Mouse (Mus musculus): ENCODE results near the gene Acaa1a.

Gene Acaa1a

DNA sequence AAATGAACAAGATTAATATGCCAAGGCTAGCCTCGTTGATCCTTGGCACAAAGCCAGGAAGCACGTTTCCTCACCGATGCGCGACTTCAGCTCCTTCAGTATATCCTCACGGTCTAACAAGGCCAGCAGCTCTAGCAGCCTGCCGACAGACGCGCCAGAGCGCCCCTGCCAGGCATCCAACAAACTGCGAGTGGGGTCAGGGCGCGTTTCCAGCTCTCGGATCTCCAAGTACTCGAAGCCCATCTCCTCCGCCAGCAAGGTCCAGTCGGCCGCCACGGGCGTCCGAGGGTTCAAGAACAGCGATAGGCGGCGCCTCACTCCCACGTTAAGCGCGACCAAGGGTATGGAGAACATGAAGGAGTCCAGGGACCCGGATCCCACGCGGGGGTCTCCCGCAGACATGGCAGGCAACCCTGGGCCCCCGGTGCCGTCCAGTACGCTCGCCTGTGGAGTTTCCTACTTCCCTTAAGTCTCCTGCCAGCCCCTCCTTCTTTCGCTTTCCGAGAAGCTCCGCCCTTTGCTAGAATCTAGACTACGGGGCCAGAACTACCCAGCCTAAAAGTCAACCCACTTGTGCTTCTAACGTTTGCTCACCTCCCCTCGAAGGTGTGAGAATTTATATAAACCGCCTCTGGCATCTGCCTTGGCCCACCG is at the start of gene Acaa1a:
Gene Acaa1a, plus strand, starts transcription at position 119 of the 654 bp plus-strand sequence.
- DNase-seq (ENCODE audit: inconsistent ontology term), result peak; percentile 68

DNA sequence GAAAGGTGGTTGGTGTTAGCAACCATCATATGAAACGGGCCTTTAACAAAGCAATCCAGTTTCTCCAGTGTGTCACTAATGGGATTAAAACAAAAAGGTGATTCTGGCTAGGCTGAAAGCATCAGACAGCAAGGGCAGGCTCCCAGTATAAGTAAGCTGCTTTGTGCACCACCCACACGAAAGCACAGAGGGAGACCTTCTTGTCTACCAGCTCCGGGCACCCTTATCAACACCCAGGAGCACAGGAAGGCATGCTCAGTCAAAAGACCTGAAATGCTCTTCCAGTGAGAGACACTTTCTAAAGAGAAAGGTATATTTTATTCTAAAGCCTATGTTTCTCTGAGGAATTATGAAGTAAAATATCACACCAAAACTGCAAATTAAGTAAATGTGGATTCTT is 48.7 kb upstream of the Acaa1a start:
- no peak for DNase-seq (ENCODE audit: inconsistent ontology term)

DNA sequence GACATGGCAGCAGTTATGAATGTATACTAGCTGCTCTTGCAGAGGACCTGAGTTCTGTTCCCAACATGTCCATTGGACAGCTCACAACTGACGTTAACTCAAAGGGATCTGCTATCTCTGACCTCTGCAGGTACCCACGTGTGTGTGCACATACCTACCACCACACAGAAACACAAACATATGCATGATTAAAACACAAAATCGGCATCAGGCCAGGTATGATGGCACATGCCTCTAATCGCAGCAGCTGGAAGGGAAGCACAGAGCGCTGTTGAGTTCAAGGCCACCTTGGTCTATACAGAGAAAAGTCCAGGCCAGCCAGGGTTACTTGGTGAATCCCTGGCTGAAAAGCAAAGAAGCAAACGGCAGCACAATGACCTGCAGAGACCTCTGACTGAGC is 41.8 kb upstream of the Acaa1a start:
- DNase-seq (ENCODE audit: inconsistent ontology term), result no peak

DNA sequence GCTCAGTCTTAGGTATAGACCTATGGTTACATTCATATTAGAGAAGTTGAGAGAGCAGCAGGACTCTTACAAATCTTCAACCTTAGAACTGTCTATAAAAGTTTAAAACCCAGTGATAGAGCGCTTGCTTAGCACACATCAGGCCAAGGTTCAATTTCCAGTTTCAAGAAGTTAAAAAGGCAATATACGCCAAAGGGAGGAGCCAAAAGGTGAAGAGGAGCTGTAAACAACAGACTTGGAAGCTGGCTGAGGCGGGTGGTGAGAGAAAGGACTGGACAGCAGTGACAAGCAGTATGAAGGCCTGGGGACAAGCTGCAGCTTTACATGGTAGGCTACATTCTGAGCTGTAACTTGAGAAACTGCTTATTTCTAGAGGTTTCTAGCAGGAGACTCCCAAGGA is 40.9 kb upstream of the Acaa1a start:
- DNase-seq (ENCODE audit: inconsistent ontology term), result no peak

DNA sequence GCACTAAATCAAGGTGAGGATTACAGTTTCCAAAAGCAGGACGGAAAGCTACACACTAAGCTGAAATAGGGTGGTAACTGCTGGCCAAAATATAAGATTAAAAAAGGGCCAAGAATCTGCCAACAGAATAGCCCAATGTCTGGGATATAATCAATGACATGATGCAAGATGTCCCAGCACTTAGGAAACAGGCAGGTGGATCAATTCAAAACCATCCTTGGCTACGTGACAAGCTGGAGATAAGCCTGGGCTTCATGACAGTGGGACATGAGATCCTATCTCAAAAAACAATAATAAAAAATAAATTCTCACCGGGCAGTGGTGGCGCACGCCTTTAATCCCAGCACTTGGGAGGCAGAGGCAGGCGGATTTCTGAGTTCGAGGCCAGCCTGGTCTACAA is 33.6 kb upstream of the Acaa1a start:
- no peak for DNase-seq (ENCODE audit: inconsistent ontology term)

DNA sequence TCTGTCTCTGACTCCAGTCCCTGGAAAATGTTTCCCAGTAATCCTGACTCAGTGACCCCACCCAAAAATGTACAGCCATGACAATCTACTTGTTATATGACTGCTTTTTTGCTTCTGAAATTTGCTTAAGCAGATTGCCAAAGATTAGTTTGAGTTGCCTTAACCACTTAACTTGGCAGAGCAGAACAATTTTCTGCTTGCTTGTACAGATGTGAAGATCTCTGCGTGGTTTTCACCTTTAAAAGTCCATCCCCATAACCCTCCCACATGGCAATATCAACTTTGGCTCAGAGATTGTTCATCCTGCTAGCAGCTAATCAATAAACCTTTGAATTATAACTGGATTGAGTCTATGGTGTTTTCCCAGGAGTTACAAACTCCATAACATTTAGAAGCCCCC is 30.4 kb upstream of the Acaa1a start:
- no peak for DNase-seq (ENCODE audit: inconsistent ontology term)

DNA sequence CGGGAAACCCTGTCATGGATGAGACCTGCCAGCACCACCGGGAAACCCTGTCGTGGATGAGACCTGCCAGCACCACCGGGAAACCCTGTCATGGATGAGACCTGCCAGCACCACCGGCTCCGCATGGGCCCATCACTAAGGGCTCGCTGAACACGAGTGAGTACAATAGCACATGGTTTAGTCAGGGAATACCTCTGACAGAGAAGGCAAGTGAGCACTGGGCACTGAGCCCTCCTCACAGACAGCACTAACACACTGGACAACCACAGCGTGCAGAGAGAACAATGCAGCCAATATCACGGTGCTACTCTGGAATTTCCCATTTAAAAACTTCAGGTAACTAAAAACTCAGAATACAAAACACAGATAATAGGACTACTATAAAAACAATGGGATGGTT is 26.4 kb upstream of the Acaa1a start:
- no peak for DNase-seq (ENCODE audit: inconsistent ontology term)

DNA sequence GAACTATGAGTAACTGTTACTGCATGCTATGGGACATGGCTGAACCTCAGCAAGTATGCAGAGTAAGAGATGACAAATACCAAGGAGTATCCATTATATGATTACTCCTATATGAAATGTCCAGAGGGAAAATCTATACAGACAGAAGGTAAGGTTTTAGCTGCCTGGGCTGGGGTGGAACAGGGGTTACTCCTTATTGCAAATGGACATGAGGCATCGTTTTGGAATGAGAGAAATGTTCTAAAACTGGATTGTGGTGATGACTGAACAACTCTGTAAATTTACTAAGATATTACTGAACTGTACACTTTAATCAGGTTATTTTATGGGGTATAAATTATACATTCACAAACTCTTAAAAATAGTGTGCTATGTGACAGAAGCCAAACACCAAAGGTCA is 20.6 kb upstream of the Acaa1a start:
- DNase-seq (ENCODE audit: inconsistent ontology term), result no peak

DNA sequence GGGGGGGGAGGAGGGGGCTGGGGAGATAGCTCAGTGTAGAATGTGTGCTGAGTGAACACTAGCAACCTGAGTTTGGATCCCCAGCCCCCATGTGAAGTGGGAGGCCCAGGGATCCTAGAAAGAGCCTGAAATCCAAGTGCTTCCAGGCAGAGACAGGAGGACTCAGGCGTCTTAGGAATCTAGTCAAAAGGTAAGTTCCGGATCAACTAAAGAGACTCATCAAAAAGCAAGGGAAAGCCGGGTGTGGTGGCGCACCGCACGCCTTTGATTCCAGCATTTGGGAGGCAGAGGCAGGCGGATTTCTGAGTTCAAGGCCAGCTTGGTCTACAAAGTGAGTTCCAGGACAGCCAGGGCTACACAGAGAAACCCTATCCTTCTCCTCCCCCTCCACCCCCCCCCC is 19.0 kb upstream of the Acaa1a start:
- DNase-seq (ENCODE audit: inconsistent ontology term), result no peak

DNA sequence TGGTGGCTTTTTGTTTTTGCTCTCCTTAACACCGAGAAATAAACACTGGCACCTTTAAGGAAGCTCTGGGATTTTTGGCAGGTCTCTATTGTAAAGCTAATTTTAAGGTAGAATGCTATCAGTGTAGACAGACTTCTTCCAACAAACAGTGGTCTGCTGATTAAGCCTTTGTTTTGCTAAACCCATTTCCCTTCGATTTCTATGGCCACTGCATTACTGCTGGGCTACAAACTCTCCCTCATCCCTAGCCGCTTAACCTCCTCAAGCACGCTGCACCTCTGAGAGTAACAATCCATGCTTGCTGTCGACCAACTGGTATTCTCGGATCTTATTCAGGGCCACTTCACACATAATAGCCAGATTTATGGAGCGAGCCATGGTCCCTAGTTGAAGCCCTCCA is 18.5 kb upstream of the Acaa1a start:
- DNase-seq (ENCODE audit: inconsistent ontology term), result no peak

DNA sequence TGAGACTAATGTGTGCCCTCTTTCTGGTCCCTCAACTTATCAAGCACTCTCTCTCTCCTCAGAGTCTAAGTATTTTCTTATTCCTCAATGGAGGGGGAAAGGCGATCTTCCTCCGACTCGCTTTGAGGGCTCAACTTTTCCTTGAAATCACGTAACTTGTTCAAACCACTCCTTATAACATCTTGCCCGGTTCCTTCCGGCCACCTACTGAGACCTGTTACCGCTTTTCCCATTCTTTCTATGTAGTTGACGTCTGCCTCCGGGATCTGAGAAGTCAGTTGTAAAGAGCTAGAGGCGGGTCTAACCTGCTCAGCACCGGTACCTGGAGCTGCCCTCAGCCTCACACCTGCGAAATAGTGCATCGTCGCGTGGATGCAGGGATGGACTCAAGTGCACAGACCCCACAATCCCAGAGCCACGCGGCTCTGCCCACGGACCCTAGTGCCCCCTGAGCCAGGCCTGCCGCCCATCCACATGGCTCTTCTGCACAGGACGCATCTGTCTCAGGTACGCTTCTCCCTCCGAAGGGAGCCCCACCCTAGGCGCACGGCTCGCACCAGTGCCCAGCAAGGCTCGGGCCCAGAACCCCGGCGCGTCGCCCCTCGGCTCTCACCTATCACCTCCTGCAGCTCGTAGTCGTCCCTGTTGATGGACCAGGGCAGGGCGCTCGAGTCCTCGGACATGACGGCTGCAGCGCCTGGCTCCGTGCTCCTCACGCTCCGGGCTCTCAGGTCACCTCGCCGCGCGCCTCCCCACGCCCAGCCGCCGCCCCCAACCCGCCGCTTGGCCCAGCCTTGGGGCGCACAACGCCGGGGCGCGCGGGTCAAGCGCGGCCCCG is 17.9 kb upstream of the Acaa1a start:
- no peak for DNase-seq (ENCODE audit: inconsistent ontology term)

DNA sequence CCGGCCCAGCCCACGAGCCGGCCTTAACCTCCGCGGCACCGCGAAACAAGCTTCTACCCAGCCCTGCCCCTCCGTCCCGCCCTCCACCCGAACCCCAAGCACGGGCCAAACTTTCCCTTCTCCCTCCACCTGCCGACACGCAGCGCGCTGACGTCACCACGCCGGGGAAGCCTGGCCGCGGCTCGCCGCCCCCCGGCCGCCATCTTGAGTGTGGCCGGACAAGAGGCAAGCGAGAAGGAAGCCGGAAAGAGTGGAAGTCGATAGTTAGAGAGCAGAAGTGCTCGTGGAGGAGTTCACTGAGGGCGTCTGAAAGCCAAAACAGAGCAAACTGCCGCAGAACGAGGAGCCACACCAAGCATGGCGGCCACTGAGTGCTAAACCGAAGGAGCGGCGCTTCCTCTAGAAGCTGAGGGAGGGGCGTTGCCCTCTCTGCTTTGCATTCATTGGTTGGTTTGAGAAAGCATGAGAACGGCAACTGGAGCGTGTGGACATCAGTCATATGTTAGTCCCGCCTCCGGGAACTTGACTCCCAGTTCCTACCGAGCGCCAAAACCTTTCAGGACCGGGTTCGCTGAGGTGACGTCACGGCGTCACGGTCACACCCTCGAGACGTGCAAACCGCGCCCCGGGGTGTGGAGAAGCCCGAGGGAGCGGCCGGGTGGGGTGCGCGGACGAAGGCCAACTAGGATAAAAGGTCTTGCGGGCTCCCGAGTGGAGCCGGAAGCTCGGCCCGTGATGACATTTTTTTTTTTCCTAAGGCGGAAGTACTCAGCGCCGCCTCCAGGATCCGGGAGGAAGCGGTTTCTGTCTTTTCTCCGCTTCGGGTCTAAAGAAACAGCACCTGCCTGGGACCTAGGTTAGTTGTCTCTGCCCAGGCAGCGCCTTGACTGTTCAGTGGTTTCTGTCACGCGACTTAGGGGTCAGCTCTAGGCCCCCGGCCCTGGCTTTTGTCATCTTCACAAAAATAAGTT is 16.9 kb upstream of the Acaa1a start, which contains the start of gene Oxsr1:
Gene Oxsr1, minus strand, starts transcription at position 139 of the 971 bp plus-strand sequence.
- DNase-seq (ENCODE audit: inconsistent ontology term), result peak; percentile 99

DNA sequence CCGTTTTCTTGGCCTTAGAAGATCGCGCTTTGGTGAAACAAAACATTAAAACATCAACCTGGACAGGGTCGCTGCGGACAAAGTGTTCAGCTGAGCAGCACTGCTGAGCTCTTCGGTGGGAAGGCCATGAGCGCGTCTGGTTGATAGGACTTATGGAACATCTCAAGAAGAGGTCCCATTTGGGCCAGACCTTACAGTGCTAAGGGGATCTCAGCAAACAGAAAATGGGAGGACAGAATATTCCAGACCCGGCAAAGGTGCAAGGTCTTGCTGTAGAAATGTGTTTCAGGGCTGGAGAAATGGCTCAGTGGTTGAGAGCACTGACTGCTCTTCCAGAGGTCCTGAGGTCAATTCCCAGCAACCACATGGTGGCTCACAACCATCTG is 16.2 kb upstream of the Acaa1a start:
- DNase-seq (ENCODE audit: inconsistent ontology term), result no peak

DNA sequence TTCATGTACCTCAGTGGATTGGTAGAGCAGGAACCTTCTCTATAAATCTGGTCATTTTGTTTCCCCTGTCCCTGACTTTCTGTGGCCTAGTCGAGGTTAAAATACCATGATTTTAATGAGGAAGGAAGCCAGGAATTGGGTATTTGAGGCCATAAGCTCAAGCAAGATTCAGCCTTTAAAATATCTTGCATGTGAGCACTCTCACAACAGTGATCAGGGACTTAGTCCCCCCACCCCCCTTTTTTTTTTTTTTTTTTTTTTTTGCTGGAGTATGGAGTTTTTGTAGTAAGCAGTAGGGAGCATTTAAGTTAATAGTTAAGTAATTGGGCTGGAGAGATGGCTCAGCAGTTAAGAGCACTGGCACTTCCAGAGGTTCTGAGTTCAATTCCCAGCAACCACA is 15.3 kb upstream of the Acaa1a start:
- DNase-seq (ENCODE audit: inconsistent ontology term), result no peak

DNA sequence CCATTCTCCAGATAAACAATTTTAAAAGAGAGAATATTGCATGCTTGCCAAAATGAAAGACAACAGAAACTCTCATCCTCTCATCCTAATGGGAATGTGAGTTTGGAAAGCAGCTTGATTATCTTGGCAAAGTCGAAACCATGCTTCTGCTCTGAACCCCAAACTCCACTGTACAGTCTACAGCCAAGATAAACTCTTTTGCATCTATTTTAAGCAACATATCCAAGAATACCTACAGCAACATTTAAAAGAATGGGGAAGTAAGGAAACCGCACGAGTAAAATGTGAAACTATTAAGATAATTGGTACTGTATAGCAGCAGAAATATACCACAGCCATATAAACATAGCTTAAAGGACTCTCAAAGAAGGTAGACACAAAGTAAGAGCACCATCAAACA is 11.0 kb upstream of the Acaa1a start:
- DNase-seq (ENCODE audit: inconsistent ontology term), result no peak

DNA sequence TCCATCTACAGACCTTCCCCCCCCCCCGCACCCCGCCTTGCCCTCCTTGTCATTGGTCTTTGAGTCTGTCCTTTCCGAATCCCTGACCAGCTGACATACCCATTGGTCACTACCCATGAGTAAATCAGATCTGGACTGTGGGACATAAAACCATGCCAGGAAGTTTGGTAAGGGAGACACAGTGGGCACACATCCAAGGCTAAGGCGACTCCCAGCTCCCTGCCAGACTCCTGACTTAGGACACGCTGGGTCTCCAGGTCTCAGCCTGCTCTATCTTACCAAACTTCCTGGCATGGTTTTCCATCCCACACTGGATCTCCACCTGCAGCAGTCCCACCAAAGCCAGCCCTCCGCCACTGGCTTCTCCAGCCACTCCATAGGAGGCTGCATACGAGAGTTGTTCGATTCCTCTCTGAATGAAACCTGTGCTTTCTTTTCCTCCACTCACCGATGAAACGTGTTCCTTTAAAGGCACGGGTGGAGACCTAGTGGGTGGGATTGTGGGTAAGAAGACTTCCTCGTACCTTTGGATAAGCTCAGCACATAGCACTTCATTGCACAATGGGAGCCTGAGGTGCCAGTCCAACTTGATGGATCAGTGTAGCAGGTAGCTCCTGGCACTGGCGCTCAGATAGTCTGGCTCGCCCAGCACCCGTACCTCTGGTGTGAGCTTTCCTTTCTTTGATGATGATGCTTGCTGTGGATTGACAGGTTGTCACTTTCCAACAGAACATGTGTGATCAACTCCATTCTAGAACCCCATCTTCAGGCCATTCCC is 9.1 kb upstream of the Acaa1a start:
- DNase-seq (ENCODE audit: inconsistent ontology term), result no peak

DNA sequence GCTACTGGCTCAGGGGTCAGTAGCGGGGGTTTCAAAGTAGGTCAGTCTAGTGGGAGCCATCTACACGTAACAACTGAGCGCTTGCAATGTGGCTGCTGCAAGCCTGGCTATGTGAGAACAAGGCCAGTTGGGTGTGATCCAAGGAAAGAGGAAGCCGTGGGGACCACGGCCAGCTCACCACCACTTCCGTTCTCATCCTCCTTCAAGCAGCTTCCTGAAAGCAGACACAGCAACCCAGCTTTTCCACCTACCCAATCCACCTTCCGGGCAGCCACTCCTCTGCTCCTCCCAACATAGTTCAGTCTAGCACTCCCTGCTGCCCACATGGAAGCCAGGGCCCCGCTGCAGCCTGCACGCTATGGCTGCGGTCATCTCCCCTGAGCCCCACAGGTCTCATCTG is 5.2 kb upstream of the Acaa1a start:
- DNase-seq (ENCODE audit: inconsistent ontology term), result peak; percentile 60

DNA sequence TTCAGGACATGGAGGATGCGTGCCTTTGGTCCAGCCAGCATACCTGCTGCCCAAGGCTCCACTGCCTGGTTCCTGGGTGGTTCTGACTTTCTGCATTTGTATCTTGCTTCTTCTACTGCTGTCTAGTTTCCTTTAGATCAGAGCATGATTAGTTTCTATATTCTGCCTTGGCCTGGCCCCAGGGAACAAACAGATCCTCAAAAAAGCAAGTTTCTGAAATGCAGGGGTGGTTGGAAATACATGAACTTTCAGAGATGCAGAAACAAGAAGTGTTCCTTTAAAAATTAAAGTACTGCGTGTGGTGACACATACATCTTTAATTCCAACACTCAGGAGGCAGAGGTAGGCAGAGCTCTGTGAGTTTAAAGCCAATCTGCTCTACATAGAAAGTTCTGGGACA is 4.6 kb upstream of the Acaa1a start:
- DNase-seq (ENCODE audit: inconsistent ontology term), result no peak

DNA sequence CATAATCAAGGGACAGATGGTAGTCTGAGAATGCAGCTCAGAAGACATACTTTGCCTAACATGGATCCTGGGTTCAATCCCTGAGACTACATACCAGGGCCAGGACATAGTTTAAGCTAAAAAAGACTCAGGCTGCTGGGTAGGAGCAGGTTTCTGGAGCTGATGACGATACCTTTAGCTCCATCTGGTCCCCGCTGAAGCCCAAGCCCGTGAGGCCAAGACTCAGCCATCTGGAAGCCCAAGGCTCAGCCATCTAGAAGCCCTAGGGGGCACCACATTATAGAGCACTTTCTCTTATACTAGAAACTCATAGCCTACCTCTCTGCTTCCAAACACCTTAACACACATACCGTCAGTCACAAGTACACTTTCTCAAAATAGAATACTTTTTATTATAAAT is 3.9 kb upstream of the Acaa1a start:
- no peak for DNase-seq (ENCODE audit: inconsistent ontology term)

DNA sequence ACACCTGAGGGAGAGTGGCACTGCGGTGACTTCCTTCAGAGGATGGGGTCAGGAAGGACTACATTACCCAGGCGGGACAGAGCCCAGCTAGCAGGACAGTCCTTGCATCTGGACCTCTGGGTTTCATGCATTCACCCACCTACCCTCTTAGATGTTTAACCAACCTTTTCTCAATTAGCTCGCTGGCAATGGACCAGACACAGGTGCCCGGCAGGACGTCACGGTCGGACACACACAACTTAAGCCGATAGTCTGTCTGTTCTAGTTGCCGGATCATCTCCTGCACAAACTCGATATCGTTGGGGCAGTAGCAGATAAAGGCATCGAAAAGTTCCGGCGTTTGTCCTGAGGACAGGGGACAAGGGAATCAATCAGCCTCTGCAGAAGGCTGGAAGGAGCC is 1.6 kb upstream of the Acaa1a start:
- DNase-seq (ENCODE audit: inconsistent ontology term), result no peak

DNA sequence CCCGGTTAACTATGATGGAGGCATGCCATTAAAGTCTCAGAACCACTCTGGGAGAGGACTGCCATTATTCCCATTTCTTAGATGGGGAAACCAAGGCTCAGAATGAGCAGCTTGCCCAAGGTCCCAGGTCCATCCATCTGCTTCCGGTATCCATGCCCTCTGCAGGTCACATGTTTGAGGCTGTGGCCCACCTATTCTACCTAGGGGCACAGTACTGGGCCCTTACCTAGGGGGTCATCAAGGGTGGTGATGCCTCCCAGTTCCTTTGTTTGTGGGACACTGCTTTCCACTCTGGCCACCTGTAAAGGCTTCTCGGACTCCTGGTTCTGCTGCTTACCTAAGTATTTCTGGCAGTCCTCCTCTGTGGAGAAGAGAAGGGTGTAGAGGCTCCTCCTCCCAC is 1.1 kb upstream of the Acaa1a start:
- no peak for DNase-seq (ENCODE audit: inconsistent ontology term)
